Mouse (Mus musculus) gastrocnemius, adult 8-10 months (tissue): Measurements from ENCODE around the gene Prr7. TPM values are rescaled to one million over a fixed set of nuclear protein-coding genes. Genes with fewer than 3 reads are reported as not detected.

Source experiments
- DNase-seq, 2 experiments: peaks; one replicate each; pipeline ENCODE4 v3.0.0; 2022; ENCODE audit warnings: low spot score in 2 of 2
- total RNA-seq, 4 experiments: library from RNA; stranded (reverse); gene quantifications; 2 replicates each; pipeline ENCODE4 v1.2.4; 2022

Gene Prr7
- total RNA-seq, 4 experiments from 2014 or later, result 0.20 to 0.39 TPM; not detected in 2

GRCm38 (mm10) chr13:55476256-55476655, 12.2 kb downstream of the Prr7 start:
- no peak for DNase-seq

- no peak for DNase-seq
Observed at GRCm38 (mm10) chr13:55477492-55477891, 13.4 kb downstream of the Prr7 start.

- no peak for DNase-seq
Observed at GRCm38 (mm10) chr13:55478036-55478435, 14.0 kb downstream of the Prr7 start.

GRCm38 (mm10) chr13:55479008-55479407, 14.9 kb downstream of the Prr7 start:
- no peak for DNase-seq

GRCm38 (mm10) chr13:55479929-55480328, 15.9 kb downstream of the Prr7 start:
- DNase-seq, result no peak

- DNase-seq, result no peak
Observed at GRCm38 (mm10) chr13:55482542-55482941, 18.5 kb downstream of the Prr7 start.

GRCm38 (mm10) chr13:55483071-55483470, 19.0 kb downstream of the Prr7 start:
- DNase-seq, result no peak

GRCm38 (mm10) chr13:55483593-55483992, 19.5 kb downstream of the Prr7 start:
- no peak for DNase-seq

- no peak for DNase-seq
Observed at GRCm38 (mm10) chr13:55484520-55485088, 20.5 kb downstream of the Prr7 start.

- DNase-seq, result no peak
Observed at GRCm38 (mm10) chr13:55486029-55486794, 22.1 kb downstream of the Prr7 start.

GRCm38 (mm10) chr13:55486916-55487577, 23.0 kb downstream of the Prr7 start:
- DNase-seq, result no peak

- no peak for DNase-seq
Observed at GRCm38 (mm10) chr13:55487578-55488498, 23.8 kb downstream of the Prr7 start, which contains the start of gene Dbn1. Gene Dbn1, minus strand, starts transcription at chr13:55488111.

- no peak for DNase-seq
Observed at GRCm38 (mm10) chr13:55494257-55494656, 30.2 kb downstream of the Prr7 start.

GRCm38 (mm10) chr13:55494883-55495621, 31.0 kb downstream of the Prr7 start:
- peak in 1 of 2 experiments; percentile 75 for DNase-seq

- no peak for DNase-seq
Observed at GRCm38 (mm10) chr13:55495702-55496101, 31.6 kb downstream of the Prr7 start.

- DNase-seq, result peak in 1 of 2 experiments; percentile 47
Observed at GRCm38 (mm10) chr13:55496661-55497060, 32.6 kb downstream of the Prr7 start.

GRCm38 (mm10) chr13:55498906-55499305, 34.8 kb downstream of the Prr7 start:
- DNase-seq, result no peak

- DNase-seq, result no peak
Observed at GRCm38 (mm10) chr13:55500575-55500974, 36.5 kb downstream of the Prr7 start.

- no peak for DNase-seq
Observed at GRCm38 (mm10) chr13:55502405-55502804, 38.3 kb downstream of the Prr7 start.

GRCm38 (mm10) chr13:55504390-55504789, 40.3 kb downstream of the Prr7 start:
- no peak for DNase-seq

GRCm38 (mm10) chr13:55505810-55506209, 41.7 kb downstream of the Prr7 start:
- no peak for DNase-seq
